Mouse (Mus musculus) hematopoietic stem cell, adult 5-6 weeks (primary cell): Measurements from ENCODE around the gene F2rl2. TPM values are rescaled to one million over a fixed set of nuclear protein-coding genes. Genes with fewer than 3 reads are reported as not detected.

ENCODE experiments used
- ATAC-seq, 2 experiments: fragments of 125-278 bp in 1 of 2; replicated peaks in 1 of 2; 2 replicates each; pipeline ENCODE4 v1.8.0; 2016 to 2017; ENCODE audit warnings: inconsistent platforms in 2 of 2, mild to moderate bottlenecking in 2 of 2, moderate number of reproducible peaks in 2 of 2, low read depth in 1 of 2, moderate TSS enrichment in 1 of 2; ENCODE audit not compliant: low FRiP score in 2 of 2, poor library complexity in 2 of 2, severe bottlenecking in 2 of 2, insufficient read depth in 1 of 2, low TSS enrichment in 1 of 2
- total RNA-seq: library from RNA; stranded (forward); fragments of 172-1452, 232-1000 nt; gene quantifications from 2 replicates; pipeline ENCODE4 v1.2.3, GENCODE M21; 2017

Gene F2rl2
- total RNA-seq, 1 experiment from 2014 or later, result 1.4 TPM

DNA sequence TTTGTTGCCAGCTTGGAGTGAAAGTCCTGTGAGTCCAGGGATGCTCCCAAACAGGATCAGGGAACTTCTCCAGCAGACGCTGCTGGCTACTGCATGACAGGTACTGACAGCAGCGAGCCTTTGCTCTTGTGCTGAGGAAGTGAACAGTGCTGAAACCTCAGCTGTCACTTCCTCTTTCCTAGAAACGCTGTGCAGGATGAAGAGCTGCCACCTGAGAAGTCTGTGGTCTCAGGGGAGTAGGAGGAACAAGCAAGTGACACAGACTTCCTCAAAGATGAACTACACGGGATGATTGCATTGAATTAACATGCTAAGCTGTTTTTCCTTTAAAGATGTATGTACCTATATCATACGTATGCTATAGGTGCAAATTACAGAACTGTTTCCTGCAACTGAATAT, 10.9 kb upstream of the F2rl2 start:
- ATAC-seq, result peak; percentile 92 to 97

- no peak for ATAC-seq
Observed at GRCm38 (mm10) chr13:95688576-95688975, 8.1 kb upstream of the F2rl2 start.

GRCm38 (mm10) chr13:95692201-95692600, 4.5 kb upstream of the F2rl2 start:
- ATAC-seq, result no peak

- ATAC-seq, result no peak
Observed at GRCm38 (mm10) chr13:95696120-95696653, 466 bp upstream of the F2rl2 start.

GRCm38 (mm10) chr13:95697874-95698273, 1.2 kb downstream of the F2rl2 start:
- peak; percentile 56 to 68 for ATAC-seq

- ATAC-seq, result no peak
Observed at GRCm38 (mm10) chr13:95703376-95703775, 6.7 kb downstream of the F2rl2 start.

DNA sequence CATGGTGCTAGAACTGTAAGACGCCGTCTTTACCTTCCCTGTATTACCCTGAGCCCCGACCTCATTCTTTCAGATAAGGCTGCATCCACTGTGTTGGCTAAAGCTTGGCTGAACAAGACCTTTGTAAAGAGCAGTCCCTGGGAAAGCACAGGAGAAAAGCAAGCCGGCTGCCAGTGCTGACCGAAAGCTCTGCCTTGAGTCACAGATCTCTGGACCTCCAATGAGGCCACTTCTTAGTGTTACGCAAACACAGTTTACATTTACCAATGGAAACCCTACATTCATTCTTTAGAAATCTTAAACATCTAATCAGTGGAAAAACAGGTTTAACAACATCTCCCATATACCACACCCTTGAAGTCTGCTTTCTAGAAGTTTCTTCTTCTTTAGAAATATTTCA, 8.9 kb downstream of the F2rl2 start:
- no peak for ATAC-seq

GRCm38 (mm10) chr13:95712054-95712453, 15.4 kb downstream of the F2rl2 start:
- no peak for ATAC-seq

GRCm38 (mm10) chr13:95712570-95713268, 16.1 kb downstream of the F2rl2 start:
- no peak for ATAC-seq

DNA sequence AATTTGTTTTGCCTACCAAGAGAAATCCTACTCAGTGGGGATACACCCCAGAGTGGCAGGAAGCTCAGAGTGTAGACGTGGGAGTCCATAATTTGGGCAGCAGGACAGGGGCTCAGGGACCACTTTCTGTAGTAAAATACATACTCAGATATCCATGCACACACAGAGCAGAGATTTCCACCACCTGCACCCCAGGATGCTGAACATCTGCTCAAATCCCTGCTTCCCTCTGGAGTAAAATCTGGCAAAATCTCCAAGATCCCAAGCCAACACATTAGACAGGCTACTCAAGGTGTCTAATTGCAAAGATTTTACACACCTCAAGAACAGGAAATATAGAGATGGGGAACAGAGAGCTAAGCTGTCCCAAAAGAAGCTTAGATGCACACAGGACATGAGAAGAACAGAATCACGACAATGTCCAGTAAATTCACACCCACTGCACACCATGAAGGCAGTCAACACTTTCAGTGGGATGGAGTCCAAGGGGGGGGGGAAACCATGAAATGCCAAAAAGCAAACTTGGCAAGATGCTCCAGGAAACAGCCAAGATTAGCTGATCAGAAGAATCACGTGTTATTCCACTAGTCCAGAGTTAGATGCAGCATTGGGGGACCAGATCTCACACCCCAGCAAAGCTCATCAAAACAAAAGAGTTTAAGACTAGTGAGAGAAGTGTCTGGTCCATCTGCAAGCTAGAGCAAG, 17.8 kb downstream of the F2rl2 start:
- ATAC-seq, result no peak

GRCm38 (mm10) chr13:95715356-95715755, 18.7 kb downstream of the F2rl2 start:
- ATAC-seq, result 0 out of 4 replicates have a peak, but pooled peaks of 1 of the 2 experiments have one; percentile 35

DNA sequence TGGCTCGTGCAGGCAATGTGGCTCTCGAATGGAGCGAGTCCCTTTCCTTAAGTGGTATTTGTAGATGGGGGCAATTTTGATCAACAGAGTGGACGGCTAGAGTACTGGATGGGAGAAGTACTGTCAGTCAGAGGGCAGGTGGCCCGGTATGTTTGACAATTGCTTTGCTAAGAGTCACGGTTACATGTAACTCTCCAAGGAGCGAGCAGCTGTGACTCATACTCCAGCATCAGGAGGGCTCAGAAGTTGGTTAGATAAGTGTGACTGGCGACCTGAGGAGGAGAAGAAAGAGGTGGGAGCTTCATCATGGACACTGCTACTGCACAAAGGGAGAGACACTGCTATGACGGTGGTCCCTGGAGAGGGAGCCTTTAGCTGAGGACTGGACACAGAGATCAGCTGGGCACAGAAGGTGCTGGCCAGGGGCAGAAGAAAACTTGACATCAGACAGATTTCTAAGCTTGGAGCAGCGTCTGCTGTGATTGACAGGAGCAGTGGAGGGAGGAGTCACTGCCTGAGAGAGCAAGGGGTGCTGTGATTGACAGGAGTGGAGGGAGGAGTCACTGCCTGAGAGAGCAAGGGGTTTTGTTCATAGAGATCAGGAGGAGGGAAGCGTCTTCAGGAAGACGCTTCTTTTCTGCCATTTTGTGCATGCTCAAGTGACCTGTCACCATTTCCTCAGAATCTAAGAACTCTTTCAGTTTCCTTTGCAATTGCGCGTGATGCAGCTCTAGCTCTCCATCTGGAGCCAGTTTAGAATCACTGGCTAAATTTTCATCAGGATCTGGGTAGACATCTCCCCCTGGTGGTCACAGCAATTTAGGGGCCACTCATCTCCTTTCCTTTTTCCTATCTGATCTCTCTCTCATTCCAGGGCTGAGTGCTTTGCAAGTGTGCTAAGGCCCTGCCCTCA, 22.9 kb downstream of the F2rl2 start:
- ATAC-seq, result peak; percentile 70 to 77

GRCm38 (mm10) chr13:95730491-95730890, 33.8 kb downstream of the F2rl2 start:
- no peak for ATAC-seq

DNA sequence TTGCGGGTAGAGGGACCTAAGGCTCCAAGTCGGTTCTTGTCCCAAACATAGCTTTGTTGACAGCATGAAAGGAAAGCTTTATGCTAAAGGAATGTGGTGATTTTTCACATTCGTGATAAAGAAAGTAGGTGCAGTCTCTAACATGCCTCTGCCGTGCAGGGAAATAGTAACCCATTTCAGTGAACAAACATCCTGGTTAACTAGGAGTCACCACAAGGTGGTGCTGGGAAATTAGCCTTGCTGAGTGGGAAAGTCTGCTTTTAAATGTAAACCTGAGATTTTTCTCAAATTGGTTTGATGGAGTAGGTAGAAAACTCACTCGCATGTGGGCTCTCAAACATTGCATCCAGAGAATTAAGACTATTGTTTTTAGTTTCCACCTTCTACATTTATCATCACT, 43.0 kb downstream of the F2rl2 start:
- no peak for ATAC-seq

DNA sequence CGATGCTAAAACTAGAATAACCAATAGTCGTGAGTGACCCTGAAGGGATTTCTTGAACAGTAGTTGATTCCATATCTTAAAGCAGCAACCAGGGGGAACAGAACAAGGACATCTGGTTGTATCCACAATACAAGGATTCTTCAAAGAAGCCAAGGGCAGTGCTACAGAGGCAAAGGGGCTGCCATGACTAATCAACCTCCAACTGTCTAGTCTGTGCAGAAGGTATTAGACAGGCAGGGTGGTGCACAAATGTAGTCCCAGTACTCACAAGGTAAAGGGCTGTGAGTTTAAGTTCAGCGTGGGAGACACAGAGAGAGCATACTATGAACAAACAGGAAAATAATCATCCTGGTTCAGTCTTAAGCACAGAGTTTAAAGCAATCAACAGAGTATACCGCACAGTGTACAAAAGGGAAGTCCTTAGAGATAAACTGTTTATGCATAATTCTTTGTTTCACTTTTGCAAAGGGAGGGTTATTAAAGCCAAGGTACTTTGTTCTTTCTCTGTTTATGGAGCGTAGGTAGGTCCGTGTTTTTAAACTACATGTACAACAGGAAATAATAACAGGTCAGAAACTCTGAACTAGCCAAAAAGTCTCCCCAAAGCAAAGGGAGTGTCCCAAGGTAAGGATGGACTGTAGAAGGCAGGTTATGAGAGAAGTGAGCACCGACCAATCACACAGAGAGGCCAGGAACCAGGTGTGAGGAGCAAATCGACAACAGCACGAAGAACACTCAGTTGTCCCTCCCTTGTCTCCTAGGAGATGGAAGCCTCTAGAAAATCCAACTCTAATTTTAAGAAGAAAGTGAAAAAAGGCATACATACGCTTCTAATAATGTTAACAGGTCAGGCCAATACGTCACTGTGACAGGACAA, 45.4 kb downstream of the F2rl2 start:
- peak in 1 of 2 experiments; percentile 30; a peak in 1 of 4 replicates for ATAC-seq

GRCm38 (mm10) chr13:95742881-95743466, 46.3 kb downstream of the F2rl2 start:
- ATAC-seq, result no peak
